Mouse (Mus musculus): Measurements from ENCODE around the gene Zhx3.

DNA sequence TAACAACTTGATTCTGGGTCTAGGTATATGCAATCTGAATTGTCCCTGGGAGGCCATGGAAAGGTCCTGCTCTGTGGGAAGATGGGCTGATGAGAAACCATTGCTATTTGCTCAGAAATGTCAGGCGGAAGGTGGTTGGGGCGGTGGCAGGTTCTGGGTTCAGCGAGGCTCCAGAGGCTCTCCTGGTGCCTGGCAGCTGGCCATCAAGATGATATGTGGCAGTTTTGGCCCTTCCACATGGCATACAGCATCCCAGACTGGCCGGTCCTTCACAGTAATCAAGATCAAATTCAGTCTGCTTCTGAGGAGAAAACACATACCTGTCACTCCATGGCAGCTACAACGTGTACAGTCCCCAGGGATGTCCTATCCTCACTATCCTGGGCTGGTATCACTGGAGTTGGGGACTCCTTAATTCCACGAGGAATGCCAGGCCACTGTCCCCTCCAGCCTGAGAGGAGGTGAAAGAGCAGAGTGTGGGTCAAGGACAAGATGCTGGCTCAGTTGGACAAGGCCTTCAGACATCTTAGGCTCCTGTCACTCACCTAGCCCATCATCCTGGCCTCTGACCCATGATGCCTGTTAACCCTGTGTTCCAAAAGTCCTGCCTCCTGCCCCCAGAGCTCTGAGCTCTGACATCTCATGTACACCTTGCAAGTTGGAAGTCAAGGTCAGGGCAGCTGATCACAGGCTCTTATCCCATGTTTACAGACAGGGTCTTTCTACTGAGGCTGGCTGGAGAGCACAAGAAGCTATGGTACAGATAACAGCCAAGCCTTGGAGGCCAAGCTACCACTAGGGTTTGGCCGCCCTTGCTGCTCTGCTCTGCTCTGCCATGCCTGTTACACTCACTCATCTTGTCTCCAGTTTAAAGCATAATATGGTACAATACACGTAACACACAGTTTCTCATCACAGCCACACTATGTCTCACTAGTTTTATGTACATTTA, 101.2 kb downstream of the Zhx3 start:
- TF ChIP-seq EP300 (IDR thresholded peaks at IDR 0.05; ENCODE audit: low read depth) (no peak), CTCF (IDR thresholded peaks at IDR 0.05; ENCODE audit: low read depth) (no peak)
